Mouse (Mus musculus) 3T3-L1 (cell line): ENCODE results near the gene Gm10642.
A peak's percentile ranks its signal among the peaks of the same experiment; 100 is the strongest.

Source experiments
- DNase-seq: peaks from one replicate; pipeline ENCODE4 v3.0.0-alpha.2; 2015; ENCODE audit warnings: low read depth, low spot score

The Gm10642 gene

DNA sequence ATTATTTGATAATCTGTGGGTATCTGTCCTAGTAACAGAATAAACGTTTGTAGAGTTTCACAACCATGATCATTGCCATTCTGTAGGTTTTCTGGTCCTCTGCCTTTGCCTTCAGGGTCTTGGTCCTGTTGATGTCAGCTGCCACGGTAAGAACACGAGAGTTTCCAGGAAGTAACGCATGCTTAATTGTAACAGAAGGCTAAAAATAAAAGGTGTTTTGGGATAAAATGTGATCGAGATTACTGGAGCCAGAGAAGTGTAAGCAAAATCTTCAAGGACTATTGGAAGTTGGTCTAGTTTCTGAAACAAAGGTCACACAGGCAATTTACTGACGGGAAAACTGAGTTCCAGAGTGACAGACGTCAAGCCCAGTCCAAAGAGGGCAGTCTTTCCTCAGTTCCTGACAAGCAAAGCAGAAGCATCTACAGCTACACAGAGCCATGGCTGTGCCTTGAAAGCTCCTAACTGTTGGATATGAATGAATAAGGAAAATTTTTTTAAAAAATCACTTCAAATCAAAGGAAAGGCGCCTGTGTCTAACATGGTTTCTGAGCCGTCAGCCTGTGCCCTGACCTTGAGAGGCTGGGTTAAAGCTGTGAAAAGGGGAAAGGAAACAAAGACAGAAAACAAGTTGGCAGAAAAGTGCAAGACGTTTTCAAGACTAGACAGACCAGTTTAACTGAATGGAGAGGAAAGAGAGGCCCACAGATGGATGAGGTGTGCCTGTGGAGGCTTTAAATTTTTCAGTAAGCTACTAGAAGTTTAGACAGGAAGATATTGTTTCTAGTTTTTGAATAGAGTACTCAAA is 15.9 kb downstream of the Gm10642 start:
- DNase-seq: no peak

DNA sequence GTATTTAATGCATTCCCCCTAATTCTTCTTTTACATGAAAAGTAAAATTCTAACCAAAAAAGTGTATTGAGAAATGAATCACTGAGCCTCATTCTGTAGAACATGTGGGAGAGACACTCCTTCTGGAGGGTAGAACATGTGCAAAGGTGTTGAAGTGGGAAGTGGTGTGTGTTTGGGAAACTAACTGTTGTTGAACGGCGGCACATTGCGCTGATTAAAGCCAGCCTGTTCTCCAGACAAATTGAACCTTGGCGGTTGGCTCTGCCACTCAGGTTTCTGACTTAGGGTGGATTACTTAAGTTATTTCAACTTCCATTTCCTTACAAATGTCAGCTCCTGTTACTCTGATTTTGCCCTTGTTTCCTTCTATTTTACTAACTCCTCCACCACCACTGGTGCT is 17.6 kb downstream of the Gm10642 start:
- no peak for DNase-seq

DNA sequence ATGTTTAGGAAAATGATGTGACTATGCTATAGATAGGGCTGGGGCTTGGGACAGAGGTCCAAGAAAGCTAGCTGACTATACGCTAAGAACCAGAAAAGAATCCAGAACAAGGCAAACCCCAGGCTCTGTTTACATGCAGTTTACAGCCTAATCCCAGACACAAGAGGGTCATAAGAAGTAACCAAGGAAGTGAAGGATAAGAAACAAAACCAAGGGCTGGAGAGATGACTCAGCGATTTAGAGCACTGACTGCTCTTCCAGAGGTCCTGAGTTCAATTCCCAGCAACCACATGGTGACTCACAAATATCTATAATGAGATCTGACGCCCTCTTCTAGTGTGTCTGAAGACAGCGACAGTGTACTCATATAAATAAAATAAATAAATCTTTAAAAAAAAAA is 19.1 kb downstream of the Gm10642 start:
- DNase-seq: peak; percentile 49

DNA sequence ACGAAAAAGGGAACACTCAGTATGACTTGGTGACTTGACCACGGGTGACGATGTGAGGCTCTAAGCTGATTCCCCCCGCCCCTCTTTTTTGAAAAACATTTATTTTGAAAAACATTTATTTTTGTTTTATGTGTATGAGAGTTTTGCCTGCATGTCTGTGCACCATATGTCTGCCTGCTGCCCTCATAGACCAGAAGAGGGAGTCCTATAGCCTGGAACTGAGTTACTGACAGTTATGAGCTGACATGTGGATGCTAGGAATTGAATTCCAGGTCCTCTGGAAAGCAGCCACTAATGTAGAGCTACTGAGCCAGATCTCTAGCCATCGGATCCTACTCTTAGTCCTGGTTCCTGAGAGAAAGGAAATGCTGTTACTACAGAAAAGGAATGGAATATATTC is 19.9 kb downstream of the Gm10642 start:
- DNase-seq: no peak

DNA sequence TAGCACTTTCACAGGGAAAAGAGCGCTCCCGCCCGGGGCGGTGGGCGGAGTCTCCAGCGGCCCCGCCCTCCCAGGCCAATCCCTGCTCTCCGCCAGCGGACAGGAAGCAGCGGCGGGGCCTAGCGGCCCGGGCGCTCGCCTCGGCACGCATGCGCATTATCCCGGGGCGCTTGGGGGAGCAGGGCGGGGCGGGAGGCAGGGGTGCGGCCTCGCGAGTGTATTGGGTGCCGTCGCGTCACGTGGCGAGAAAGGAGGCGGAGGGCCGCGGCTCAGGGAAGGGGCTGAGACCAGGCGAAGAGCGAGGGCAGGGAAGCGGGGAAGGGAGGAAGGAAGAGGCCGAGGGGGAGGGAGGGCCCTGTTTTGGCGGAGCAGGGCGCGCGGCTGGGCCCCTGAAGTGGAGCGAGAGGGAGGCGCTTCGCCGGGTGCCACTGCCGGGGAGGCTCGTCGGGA is 22.7 kb downstream of the Gm10642 start, which contains the start of gene Adam10:
Adam10 (plus strand) TSS at position 316 of the 450 bp plus-strand sequence.
- peak; percentile 96 for DNase-seq

DNA sequence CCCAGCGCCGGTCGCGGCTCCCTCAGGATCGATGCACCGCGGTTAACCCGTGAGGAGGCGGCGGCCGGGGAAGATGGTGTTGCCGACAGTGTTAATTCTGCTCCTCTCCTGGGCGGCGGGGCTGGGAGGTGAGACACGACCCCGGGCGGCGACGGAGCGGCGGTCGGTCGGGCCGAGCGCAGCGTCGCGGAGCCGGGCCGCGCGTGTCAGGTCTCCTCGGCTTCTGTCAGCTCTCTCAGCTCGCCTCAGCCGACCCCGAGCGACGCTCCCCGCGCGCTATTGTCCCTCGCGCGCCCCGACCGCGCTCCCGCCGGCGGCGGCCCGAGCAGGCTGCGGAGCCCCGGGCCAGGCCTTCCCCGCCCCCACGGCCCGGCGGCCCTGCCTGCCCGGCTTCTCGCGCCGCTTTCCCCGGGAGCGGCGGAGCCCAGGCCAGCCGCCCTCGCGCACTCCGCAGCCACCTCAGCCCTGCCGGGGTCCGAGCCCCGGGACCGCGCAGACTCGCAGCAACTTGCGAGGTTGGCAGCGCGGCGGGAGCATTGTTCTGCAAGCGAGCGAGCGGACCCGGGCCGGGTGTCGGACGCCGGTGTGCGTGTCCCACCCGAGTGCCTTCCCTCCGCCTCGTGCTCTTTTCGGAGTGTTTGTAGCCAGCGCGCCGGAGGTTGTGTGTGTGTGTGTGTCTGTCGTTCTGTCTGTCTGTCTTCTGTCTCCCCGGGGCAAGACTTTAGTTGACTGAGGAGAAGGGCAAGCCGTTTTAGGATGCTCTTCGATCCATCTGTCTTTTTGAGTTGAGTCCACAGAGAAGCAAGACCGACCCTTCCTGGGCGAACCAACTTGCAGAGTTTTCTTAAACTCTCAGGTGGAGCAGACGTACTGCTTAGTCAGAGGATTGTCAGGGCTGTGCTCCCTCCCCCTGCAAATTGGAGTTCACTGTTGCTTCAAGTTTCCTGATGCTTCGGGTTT is 23.4 kb downstream of the Gm10642 start:
- DNase-seq: peak; percentile 57

DNA sequence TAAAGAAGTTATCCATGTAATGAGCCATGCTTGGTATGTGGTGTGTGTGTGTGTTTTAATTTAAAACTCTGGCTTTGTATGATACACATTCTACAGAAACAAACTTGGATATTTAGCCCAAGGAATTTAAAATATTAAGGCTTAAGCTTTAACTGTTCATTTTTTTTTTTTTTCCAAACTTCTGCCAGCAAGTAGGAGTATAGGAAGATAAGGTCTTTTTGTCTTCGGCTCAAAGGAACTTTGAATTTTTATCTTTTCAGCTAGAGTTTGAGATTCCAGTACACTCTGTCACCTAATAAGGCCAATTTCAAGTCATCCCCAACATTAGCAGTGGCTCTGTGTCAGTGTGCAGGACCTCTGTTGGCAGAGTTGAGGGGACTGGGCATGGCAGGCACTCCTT is 26.2 kb downstream of the Gm10642 start:
- no peak for DNase-seq

DNA sequence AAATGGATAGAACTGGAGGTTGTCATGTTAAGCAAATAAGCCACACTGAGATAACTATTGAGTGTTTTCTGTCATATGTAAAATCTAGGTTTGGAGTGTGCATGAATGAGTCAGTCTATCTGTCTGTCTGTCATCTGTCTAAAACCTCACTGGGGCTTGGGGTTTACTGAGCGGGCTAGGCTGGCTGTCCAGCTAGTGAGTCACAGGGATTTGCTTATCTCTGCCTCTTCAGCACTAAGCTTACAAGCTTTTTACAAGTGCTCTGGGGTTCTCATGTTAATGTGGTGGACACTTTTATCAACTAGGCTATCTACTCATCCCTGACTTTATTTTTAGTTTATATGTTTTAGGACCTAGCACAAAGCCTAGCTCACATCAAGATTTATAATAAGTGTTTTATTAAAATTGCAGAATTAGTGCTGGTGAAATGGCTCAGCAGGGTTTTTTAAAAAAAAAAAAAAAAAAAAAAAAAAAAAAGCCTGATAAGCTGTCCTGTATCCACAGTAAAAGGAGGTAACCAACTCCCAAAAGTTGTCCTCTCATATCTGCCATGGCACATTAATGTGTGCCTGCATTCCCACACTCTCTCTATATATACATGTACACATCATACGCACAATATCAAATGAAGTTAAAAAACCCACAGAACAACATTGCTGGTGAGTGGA is 32.4 kb downstream of the Gm10642 start:
- DNase-seq: peak; percentile 83

DNA sequence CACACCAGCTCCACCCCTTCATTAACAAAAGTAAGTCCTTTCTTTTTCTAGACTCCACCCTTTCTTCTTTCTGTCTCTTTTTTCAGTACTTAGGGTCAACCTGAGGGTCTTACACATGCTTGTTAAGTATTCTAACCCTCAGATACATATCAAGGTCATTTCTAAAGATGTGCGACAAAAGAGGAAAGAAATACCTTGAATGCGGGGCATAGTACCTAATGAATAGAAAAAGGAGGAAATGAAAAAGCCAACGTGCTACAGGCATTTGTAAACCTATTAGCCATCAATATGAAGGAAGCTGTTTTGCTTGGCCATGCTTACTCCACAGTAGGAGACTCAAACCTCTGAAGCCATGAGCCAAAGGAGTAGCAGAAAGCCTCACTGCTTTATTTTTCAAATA is 33.9 kb downstream of the Gm10642 start:
- no peak for DNase-seq

DNA sequence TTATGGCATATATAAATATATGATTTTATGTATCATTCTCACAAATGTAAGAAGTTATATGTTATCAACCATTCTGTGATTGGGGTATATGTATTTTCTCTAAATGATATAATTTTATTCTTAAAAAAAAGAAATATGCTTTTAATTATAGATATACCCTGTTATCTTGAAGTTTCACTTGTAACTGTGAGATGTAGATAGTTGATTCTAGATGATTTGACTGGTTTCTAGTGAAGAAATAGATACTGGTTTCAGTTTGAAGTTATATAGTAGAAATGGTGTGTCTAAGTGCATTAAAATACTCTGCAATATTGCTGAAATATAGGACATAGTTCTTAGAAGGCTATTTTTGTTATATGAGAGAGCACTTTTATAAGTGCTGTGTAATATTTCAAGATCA is 34.5 kb downstream of the Gm10642 start:
- no peak for DNase-seq

DNA sequence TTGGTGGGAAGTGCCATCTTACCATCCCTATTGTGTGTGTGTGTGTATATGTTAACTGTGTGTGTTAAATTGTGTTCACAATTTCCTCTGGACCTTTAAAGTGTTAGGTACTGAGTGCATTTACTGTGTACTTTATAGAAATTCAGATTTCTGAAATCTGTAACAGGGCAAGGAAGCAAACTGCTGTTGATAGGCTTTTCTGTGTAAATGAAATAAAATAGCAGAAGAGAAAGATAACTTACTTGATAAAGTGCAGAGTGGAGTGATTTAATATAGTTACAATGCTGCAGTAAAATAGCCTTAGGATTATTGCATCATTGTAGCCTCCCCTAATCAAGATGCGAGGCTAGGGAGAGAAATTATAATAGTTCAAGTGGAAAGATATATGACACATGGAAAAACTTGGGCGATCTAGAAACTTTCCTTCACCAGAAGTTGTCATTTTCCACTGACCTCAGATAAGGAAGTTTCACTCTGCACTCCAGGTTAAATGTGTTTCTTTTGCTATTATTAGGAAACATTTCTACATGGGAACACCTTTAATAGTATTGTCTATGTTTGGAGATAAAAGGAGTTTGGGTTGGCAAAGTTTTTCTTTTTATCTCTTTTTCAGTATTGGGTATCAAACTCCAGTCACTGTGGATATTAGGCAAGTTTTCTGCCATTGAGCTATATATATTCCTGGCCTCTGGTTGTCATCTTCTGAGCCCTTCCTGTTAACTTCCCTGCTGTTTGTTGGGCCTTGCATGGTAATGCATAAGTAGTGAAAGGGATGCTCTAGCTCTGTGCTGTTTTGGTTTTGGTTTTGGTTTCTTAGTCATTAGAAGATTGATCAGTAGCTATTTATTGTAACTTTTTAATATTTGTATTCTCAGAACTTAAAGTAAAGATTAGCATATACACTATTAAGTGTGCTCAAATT is 36.0 kb downstream of the Gm10642 start:
- peak; percentile 12 for DNase-seq

DNA sequence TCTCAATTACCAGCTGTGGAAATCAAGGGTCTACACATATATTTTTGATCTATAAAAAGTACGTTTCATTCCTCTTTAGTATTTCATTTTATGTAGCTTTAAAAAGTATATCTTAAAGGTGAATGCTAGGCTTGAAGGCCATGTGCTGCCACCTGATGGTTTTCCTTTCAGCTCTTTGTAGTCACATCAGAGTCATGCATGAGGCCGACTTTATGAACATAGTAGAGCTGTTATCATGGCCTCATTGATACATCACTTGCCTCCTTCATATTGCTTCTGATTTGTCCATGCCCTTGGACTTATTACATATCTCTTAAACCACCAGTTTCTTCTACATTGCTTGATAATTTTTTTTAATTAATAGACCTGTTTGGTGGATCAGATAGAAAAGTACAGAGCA is 39.7 kb downstream of the Gm10642 start:
- DNase-seq: no peak

DNA sequence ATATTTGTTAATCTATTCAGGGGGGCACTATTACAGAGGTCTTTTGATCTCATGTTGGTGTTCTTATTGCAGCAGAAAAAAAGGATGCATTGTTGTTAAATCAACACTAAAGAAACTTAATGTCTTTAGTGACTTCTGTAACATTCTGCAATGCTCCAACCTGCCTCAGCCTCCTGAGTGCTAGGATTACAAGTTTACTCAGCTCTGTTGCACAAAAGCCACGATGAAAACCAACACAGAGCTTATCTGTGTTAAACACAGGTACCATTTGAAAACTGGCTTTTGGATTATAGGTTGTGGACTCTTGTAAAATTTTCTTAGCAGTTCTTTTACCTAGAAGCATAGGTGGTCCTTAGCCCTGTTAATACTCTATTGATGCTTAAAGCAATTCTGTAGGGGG is 42.0 kb downstream of the Gm10642 start:
- DNase-seq: no peak

DNA sequence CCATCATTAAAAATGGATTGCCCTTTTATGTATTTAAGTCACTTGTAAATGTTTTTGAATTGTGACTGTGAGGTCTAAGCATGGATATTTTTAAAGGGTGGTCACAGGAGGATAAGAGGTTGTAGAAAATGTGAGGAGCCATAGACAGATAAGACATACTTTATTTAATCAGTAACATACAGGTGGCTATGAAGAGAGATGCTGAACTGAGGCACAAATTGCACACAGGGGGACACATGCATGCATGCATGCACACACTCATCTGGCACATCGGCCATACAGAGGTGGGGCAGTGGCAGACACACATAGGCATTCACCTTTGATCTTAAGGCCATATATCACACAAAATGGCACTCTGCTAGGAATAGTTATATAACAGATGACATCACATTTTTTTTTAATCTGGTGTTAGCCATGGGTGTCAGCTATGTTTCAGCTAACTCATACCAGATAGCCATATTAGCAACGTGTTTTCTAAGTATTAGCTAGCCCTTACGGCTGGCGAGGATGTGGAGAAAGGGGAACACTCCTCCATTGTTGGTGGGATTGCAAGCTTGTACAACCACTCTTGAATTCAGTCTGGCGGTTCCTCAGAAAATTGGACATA is 47.6 kb downstream of the Gm10642 start:
- DNase-seq: no peak

DNA sequence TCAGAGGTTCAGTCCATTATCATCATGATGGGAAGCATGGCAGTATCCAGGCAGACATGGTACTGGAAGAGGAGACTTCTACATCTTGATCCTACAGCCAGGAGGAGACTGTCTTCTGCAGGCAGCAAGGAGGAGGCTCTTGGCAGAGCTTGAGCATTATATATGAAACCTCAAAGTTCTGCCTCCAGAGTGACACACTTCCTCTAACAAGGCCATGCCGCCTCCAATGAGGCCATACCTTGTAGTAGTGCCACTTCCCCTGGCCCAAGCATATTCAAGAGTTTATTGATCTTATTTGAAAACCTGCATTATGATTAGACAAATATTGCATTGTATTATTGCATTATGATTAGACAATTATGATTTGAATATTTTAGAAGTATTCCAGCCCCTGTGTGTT is 50.4 kb downstream of the Gm10642 start:
- DNase-seq: no peak
